In the genomic region with DNA sequence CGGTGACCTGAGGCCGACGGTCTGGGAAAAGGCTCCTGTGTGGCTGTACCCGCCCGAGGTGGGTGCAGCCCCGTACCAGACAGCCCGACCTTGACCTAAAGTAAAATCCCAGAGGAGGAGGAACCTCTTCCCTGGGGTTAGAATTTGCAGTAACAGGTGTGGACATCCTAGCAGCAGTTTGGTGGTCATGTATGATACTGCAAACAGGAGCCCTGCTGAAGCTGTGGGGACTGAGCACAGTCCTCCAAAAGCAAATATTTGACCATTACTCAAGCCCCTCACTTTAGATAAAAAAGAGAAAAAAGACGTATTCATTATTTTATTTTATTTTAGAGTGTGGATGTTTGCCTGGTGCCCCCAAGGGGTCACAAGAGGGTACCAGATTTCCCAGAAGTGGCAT, we compare ENCODE assay signal across 7 mouse cellular contexts. TPM values are rescaled to one million over a fixed set of nuclear protein-coding genes. Genes with fewer than 3 reads are reported as not detected.
DNase-seq lines count a peak whose midpoint lies in the region; ATAC-seq and TF ChIP-seq lines count a peak whose summit lies in the region.

No protein-coding gene starts in this region.

- peaks cover 39% of the 10 kb centered on the region for H3K4me1 ChIP-seq in lung, embryonic 15.5 days
- peaks cover 45% of the 10 kb centered on the region for H3K4me1 ChIP-seq in forebrain, embryonic 10.5 days
- H3K4me1 ChIP-seq in limb, embryonic 12.5 days (replicated peaks), result peaks cover 31% of the 10 kb centered on the region
- H3K4me1 ChIP-seq in small intestine, adult 2 months (ENCODE audit: control insufficient read depth, insufficient read depth, insufficient read length, low read length), result peaks cover 14% of the 10 kb centered on the region; the same call in 1 of the 2 replicates

- WGBS in lung, embryonic 15.5 days, result 2% methylated on average over 8 of the region's 8 CpGs
- 4% methylated on average over 8 of the region's 8 CpGs for WGBS in forebrain, embryonic 10.5 days
- WGBS in limb, embryonic 12.5 days, result 7% methylated on average over 8 of the region's 8 CpGs
- WGBS in small intestine, adult 2 months, result 2% methylated on average over 8 of the region's 8 CpGs

- peak overlapping the region; percentile 72 for H3K4me3 ChIP-seq in lung, embryonic 15.5 days
- H3K4me3 ChIP-seq in forebrain, embryonic 10.5 days, result peak overlapping the region; percentile 96
- peak overlapping the region; percentile 87 for H3K4me3 ChIP-seq in limb, embryonic 12.5 days (replicated peaks)
- H3K4me3 ChIP-seq in small intestine, adult 2 months (ENCODE audit: low read depth, low read length), result peak overlapping the region; percentile 78

- H3K9me3 ChIP-seq in lung, embryonic 15.5 days, result no peaks in the 10 kb centered on the region
- no peaks in the 10 kb centered on the region for H3K9me3 ChIP-seq in forebrain, embryonic 10.5 days
- H3K9me3 ChIP-seq in limb, embryonic 12.5 days, result no peaks in the 10 kb centered on the region

- H3K27me3 ChIP-seq in lung, embryonic 15.5 days, result no peaks in the 10 kb centered on the region
- no peaks in the 10 kb centered on the region for H3K27me3 ChIP-seq in forebrain, embryonic 10.5 days (ENCODE audit: poor library complexity, severe bottlenecking)
- no peaks in the 10 kb centered on the region for H3K27me3 ChIP-seq in limb, embryonic 12.5 days
- no peaks in the 10 kb centered on the region for H3K27me3 ChIP-seq in small intestine, adult 2 months (ENCODE audit: control insufficient read depth, insufficient read depth, low read length)

- H3K9ac ChIP-seq in lung, embryonic 15.5 days, result peak overlapping the region; percentile 84
- H3K9ac ChIP-seq in limb, embryonic 12.5 days (replicated peaks), result peak overlapping the region; percentile 92

- H3K36me3 ChIP-seq in lung, embryonic 15.5 days, result peaks cover 29% of the 10 kb centered on the region
- H3K36me3 ChIP-seq in forebrain, embryonic 10.5 days (replicated peaks), result peaks cover 42% of the 10 kb centered on the region
- H3K36me3 ChIP-seq in limb, embryonic 12.5 days, result peaks cover 37% of the 10 kb centered on the region
- peaks cover 27% of the 10 kb centered on the region for H3K36me3 ChIP-seq in small intestine, adult 2 months (ENCODE audit: control insufficient read depth, insufficient read depth, low read length)

- peak overlapping the region; percentile 82 for H3K4me2 ChIP-seq in lung, embryonic 15.5 days
- peak overlapping the region; percentile 95 for H3K4me2 ChIP-seq in limb, embryonic 12.5 days

- no peak for ATAC-seq in lung, embryonic 15.5 days (ENCODE audit: borderline replicate concordance, extremely low read depth, low FRiP score, low TSS enrichment)
- ATAC-seq in limb, embryonic 12.5 days (ENCODE audit: insufficient number of reproducible peaks, insufficient read depth, low FRiP score, low TSS enrichment, low read depth), result no peak

- no peak for TF ChIP-seq CTCF in small intestine, adult 2 months (IDR thresholded peaks at IDR 0.05; ENCODE audit: extremely low read depth, insufficient read length, insufficient replicate concordance, low read depth, low read length)

- no peak for TF ChIP-seq POLR2A in small intestine, adult 2 months (IDR thresholded peaks at IDR 0.05; ENCODE audit: low read depth, low read length)

- DNase-seq in lung, postnatal 10 days, result no peak
- DNase-seq in forebrain, embryonic 10.5 days (ENCODE audit: extremely low spot score, low spot score), result no peak
- DNase-seq in cerebellum, postnatal 4 days (ENCODE audit: low spot score in 2 of 2), result no peak
- no peak for DNase-seq in adrenal gland, postnatal 4 days (ENCODE audit: low spot score in 2 of 2)

- peak overlapping the region; percentile 84 for H3K27ac ChIP-seq in lung, embryonic 15.5 days
- H3K27ac ChIP-seq in forebrain, embryonic 10.5 days, result peak overlapping the region; percentile 95
- peak overlapping the region; percentile 79 for H3K27ac ChIP-seq in limb, embryonic 12.5 days
- H3K27ac ChIP-seq in small intestine, adult 2 months (ENCODE audit: insufficient read depth, low read depth, low read length), result 0 out of 2 replicates have a peak overlapping the region, but pooled peaks have one; percentile 32

RNA-seq across cellular contexts. Expression of gene Sec14l1, which starts 37.7 kb away (rescaled TPM):
- 68.9 and 73.9 TPM in 2 replicates for polyA plus RNA-seq in lung, embryonic 15.5 days (2015; fragmentation: Nextera tagmentation; extraction: Ambion mirVana)
- 44.3 and 46.7 TPM in 2 replicates for polyA plus RNA-seq in forebrain, embryonic 10.5 days (2016; fragmentation: Nextera tagmentation; extraction: Ambion mirVana)
- polyA plus RNA-seq in limb, embryonic 12.5 days (2016; fragmentation: Nextera tagmentation; extraction: Ambion mirVana), result 52.6 and 57.5 TPM in 2 replicates
- polyA plus RNA-seq in small intestine, adult 2 months (2012; rRNA removed), result 32.6 and 49.2 TPM in 2 replicates
- total RNA-seq in adrenal gland, postnatal 4 days (2021), result 100 to 1,000 TPM; 171 to 174 TPM

Comparison
In these comparisons a context has a peak if more than half of its experiments do, and no peak if none do; other contexts are left out.
1. H3K27ac ChIP-seq: peak in every context shown above with its lines; median percentile 95 in forebrain, embryonic 10.5 days; 84 in lung, embryonic 15.5 days; 79 in limb, embryonic 12.5 days; 32 in small intestine, adult 2 months.